Mouse (Mus musculus): ENCODE results near the gene Nrgn.

Gene Nrgn

DNA sequence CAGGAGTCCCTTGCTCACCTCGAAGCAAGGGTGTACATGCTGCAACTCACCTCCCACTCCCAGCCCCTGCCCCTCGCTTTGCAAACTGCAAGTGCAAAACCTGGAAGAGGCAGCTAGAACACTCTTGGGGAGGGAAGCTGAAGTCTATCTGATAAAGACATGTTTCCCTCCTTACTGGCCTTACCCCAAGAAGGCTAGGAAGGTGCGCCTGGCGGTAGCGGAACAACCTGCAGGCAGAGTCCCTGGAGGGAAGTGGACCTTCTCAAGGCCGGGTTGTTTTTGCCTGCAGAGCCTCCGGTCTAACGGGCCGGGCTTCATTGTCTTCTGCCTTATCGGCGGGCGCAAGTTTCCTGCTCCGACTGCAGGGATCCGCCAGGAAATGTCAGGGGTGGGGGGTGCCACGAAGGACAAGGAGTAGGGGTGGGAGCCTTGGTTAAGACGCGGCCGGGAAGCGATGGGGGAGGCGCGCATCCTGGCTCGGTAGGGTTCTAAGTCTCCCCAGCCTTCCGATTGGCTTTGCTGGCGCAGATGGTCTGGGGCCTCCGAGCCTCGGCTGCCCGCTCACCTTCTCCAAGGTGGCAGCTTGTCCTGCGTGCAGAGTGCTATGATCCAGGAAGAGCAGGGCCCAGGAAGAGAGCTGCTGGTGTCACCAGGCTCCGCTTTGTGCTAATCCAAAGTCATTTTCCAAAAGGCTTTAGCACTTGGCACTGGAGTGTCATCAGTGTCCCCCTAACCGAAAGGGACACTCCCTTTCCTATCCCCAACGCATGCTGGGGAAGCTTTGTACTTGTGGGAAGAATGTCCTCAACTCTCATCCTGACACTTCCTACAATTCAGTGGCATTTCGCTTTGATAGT, 22.4 kb downstream of the Nrgn start:
- peak; percentile 21 for ATAC-seq (ENCODE audit: low TSS enrichment)

DNA sequence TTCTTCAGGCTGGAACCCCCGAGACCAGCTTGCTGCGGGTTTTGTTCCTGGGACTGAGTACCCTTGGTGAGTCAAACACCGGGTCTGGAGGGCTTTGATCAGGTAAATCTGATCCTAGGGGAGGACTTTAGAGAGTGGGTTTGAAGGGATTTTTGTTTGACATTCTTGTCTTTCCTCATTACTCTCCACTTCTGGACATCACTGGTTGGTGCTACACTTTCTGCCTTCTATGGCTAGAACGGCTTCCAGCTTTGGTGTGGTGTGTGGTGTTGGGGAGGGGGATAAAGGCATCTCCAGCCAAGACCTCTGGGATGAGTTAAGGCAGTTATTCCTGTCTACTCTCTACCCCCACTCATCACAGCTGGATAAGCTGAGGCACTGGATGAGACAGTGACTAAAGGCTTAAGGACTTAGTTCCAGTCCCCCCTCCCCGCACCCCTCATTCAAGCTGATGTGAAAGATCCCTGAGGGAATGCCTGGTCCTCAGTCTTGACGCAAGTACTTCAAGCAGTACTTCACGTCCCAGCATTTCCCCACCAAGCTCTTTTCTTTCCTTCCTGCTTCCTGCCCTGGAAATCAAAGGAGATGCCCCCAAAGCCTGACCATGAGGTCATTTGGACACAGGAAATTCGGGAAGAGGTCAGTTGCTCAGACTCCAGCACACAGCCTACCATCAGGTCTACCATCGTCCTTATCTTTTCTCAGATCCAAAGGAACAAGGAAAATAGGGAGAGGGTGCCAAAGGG, 24.3 kb downstream of the Nrgn start:
- ATAC-seq (ENCODE audit: low TSS enrichment) = no peak

DNA sequence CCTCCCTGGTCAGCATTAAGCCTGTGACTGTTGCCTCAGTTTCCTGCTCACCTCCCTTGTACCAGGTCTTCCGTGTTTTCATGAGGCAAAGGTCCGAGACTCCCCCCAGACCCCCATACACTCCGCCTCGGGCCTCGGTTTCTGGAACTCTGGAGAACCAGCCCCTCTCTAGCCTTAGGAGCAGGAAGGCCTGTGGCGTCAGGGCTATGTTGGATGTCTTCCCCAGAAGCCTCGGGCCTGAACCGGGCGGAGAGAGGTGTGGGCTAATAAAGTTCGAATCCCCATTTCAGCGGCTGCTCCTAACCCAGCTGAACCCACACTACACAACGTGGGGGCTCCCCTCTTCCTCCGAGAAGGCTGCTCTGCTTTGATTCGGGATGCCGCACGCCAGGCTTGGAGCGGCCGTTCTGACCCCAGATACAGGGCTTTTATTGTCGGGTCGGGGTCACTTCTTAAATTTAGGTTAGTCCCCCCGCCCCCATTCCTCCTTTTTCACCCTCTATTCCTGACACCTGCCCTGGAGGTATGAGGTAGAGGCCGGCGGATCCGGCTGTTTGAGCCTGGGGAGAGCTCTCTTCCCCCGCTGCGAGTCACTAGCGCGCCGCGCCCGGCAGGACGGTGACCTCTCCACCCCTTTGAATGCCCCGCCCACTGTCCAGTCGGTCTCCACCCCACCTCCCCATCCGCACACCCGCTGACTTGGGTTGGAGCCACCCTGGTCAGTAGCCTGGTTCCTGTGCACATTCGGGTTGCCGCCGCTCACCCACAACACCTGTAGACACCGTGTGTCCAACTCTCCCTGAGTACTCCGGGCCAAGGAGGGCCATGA, 25.1 kb downstream of the Nrgn start, which contains the start of gene Esam:
TSS of gene Esam (plus strand) at position 683 of the 829 bp plus-strand sequence.
- no peak for ATAC-seq (ENCODE audit: low TSS enrichment)

DNA sequence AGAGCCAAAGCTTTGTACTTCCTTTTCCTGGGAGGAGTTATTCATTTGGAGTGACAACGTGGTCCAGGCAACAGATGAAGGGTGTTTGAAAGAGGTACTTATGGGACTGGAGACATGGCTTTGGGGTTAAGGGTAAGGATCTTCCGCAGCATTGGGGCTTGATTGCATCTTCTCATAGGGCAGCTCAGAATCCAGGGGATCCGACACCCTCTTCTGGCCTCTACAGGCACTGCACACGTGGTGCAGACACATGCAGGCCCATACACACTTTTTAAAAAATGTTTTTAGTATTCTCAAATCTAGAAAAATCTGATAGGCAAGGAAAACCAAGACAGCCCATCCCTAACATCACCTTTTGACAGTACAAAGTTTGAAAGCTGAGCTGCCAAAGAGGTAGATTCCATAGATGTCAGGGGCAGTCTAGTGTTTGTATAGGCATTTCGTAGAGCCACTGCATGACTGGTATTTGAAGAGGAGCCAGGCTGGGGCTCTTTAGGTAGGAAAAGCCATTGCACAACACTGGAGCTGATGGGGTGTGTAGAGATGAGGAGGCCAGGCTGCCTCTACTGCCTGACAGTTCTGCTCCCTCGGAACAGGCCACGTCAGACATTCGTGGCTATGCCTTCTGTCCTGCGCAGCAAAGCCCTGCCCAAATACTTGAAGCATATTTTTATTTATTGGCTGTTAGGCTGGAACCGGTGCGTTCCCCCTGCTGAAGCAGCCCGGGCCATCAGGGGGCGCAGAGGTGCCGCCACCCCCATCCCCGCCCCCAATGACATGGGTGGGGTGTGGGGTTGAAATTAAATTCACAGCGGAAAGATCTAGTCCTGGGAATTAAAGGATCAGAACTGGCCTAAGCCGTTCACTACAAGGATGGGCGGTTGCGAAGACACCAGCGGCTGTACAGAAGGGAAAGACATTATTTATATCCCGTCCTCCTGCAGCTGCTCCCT, 26.0 kb downstream of the Nrgn start:
- no peak for ATAC-seq (ENCODE audit: low TSS enrichment)

DNA sequence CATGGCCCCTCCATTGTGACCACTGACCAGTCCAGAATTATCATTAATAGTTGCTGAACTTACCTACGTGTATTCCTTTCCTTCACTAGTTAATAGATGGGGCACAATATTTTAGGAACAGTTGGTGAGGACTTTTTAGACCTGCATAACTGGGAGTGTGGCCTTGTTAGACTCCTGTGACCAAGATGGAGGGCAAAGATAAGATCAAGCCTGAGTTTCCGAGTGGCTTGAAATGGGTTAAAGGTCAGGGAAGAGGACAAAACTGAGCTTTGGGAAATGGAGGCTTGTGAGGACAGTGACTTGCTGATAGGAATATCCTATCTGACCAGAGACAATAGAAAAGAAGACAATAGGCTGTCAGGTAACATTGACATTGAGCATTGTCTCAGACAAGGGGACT, 27.2 kb downstream of the Nrgn start:
- ATAC-seq (ENCODE audit: low TSS enrichment) = no peak

DNA sequence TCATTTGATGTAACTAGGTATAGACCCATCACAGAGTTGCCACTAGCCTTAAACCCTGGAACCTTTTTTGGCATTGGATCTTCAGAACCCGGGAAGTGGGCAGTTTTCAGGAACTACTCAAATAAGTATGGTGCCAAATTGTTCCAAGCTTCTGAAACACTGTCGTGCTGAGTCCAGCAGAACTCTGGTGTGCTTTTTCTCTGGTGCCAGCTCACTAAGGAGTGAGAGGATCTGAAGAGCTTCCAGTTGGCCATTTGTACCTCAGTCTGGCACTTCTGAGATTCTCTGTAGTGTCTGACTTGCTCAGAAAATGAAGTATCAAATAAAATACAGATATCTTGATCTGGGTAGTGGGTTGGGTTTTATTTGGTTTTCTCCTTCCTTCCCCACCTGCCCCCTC, 32.7 kb downstream of the Nrgn start:
- peak; percentile 70; the same call in 1 of the 2 replicates for ATAC-seq (ENCODE audit: low TSS enrichment)

DNA sequence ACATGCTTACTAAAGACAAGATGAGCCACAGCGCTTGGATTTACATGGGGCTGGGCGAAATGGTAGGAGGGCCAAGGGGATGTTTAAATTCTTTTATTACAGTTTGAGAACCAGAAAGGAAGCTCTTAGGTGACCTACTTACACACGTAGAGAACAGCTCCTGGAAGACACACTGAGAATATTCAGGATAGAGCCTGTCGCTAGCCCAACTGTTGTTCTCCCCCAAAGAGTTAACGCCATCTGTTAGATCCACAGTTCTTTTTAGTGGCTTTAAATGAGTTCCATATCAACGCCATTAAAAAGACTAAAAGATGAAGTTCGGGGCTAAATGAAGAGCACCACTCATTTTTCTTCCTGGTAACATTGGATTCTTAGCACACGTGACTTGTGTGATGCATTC, 33.7 kb downstream of the Nrgn start:
- peak; percentile 76 for ATAC-seq (ENCODE audit: low TSS enrichment)

DNA sequence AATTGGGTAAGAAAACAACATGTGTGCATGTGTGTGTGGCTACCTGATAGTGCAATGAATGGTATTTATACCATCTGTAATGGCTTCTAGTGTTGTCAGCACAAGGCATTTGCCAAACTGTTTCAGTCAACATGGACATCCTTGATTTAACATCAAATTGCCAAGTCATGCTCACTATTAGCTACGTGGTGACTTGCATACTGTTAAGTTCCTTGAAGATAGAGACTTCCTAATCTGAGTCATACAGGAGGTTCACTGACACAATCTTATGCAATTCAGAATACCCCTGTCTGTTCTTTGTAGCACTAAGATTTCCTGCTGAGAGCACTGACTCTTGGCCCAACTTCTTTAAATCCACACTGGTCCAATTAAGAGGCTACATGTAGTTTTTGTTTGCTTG, 35.2 kb downstream of the Nrgn start:
- ATAC-seq (ENCODE audit: low TSS enrichment) = no peak

DNA sequence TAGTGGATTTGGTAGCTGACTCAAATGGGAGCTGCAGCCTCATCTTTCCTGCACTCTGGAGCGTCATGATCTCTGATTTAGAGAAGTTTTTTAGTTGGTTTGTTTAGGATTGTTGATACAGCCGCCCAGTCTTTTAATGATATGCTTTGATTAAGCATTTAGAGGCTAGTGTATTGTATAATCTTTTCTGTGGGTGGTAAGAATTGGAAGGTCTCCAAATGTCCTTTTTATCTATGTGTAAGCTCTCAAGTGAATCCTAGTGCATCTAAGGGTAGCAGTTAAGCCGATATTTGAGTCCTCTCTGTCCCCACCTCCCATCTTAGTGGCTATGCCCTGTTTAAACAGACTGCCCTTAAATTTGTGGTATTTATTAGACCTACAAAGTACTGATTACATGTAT, 38.2 kb downstream of the Nrgn start:
- ATAC-seq (ENCODE audit: low TSS enrichment) = 0 out of 2 replicates have a peak, but pooled peaks have one; percentile 10

DNA sequence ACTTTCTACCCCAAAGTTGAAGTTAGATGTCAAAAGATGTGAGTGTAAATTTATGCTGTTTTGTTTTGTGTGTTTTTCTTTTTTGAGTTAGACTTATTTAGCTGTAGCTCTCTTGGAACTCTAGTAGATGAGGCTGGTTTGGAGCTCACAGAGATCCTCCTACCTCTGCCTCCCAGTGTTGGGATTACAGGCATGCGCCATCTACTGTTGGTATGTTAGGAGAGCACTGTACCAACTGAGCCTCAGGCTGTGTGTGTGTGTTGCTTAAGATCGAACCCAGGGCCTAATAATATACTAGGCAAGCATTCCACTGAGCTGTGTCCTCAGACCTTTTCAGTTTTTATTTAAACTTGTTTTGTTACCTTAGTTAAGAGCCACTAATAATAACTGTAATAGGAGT, 40.6 kb downstream of the Nrgn start:
- ATAC-seq (ENCODE audit: low TSS enrichment) = no peak

DNA sequence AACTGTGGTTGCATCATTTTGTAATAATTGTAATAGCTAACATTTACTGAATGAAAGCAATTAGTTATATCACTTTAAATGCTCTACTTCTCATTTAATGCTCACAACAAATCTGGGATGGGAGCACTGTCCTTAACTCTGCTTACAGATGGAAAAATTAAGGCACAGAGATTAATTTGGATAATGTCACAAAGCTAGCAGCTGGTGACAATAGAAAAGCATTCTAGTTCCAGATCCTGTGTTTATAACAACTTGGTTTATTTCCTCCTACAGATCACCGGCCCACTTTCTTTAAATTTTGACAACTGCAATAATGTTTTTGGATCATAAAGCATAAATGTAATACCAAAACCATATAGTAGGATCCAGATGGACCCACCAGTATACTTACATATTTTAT, 46.7 kb downstream of the Nrgn start:
- peak; percentile 13; the same call in 1 of the 2 replicates for ATAC-seq (ENCODE audit: low TSS enrichment)

DNA sequence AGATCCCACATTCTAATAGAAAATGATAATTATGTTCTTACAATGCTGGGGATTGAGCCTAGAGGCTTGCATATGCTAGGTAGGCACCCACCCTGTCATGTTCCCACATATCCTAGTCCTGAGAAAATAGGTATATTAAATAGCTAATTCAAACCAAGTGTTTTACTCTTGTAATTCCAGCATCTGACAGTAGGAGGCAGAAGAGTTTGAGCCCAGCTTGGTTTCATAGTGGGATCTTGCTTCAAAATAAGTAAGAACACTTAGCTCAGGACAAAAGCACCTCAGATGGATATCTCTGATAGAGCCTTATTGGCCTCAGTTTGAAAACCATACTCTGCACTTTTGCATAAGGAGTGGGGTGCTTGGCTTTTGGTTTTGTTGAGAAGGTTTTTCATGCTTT, 48.4 kb downstream of the Nrgn start:
- no peak for ATAC-seq (ENCODE audit: low TSS enrichment)

DNA sequence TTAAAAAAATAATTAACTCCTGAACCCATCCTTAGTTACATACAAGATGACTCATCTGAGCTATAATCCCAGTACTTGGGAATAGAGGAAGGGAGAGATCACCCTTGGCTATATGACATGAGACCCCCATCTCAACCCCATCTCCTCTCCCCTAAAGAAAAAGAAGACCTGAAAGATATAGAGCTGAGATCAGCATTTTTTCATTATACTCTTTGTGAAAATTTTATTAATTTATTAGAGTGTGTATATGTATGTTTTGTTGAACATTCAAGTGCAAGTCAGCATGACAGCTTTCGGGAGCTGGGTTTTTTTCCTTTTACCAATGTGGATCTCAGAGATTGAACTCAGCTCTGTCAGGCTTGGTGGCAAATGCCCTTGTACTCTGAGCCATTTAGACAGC, 51.5 kb downstream of the Nrgn start:
- no peak for ATAC-seq (ENCODE audit: low TSS enrichment)

DNA sequence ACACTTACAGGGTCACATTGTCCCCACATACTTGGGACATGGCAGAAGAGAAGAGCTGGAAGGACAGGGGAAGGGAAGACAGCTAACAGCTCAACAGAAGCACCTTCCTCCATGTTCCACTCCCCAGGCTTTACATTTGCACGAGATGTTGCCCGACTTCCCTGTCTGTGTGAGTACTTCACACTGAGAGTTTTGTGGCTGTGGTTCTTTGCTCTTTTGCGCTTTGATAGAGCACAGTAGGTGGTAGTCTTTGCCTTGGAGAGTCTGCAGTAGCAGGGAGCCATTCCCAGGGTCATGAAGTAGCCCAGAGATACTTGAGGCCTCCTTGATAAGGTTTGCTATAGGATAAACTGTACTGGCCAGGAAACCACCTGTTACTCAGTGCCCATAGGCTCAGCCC, 52.5 kb downstream of the Nrgn start:
- ATAC-seq (ENCODE audit: low TSS enrichment) = no peak

DNA sequence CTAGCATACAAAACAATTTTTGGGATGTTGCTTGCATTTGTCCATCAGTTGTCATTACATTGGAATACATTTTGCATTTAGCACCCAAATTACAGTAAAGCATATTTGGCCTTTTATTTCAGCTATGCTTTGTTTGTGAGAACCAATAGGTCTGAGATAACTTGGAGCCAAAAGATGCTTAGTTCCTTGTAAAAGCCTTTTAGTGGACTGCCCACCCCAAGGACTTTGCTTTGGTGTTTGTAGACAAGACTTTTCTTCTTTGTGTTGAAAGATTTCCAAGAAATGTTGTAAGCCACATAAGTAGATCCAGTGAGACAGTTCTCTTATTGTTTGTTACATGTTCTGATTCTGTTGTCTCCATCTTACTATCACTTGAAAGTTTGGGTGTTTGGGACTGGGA, 56.4 kb downstream of the Nrgn start:
- no peak for ATAC-seq (ENCODE audit: low TSS enrichment)

DNA sequence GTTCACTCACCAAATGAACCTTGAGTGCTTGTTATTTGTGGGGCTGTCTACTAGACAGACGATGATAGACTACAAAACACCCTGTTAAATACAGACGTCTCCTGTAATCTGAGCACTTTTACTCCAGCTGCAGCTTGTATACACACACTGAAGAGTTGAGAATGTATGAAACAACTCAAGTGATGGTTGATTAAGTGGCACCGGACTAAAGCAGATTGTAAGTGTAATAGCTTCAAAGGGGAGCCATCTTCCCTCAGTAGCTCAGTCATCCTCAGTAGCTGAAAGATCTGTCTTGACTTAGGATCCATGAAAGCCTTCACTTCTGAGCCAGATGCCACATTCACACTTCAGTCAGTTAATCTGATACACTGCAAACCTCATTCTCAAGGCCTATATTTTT, 56.9 kb downstream of the Nrgn start:
- ATAC-seq (ENCODE audit: low TSS enrichment) = no peak
